Mouse (Mus musculus): ENCODE results near the gene Fbxl8.

- TF ChIP-seq POLR2A (IDR thresholded peaks at IDR 0.05; ENCODE audit: insufficient read length, low read depth) (no peak), MYOD1 (IDR thresholded peaks at IDR 0.05; ENCODE audit: control insufficient read depth in 1 of 3, insufficient read length in 2 of 3, low read depth in 2 of 3) (no peak), MAX (IDR thresholded peaks at IDR 0.05; ENCODE audit: low read depth) (no peak)
Observed at GRCm38 (mm10) chr8:105293405-105293804, 29.0 kb downstream of the Fbxl8 start.

All from myocyte (in vitro differentiated cells).